Mouse (Mus musculus): ENCODE measurements around the gene Jade3. TPM values are rescaled to one million over a fixed set of nuclear protein-coding genes. Genes with fewer than 3 reads are reported as not detected.

Gene Jade3
- polyA plus RNA-seq, 1 experiment from 2014 or later: 4.3 TPM

DNA sequence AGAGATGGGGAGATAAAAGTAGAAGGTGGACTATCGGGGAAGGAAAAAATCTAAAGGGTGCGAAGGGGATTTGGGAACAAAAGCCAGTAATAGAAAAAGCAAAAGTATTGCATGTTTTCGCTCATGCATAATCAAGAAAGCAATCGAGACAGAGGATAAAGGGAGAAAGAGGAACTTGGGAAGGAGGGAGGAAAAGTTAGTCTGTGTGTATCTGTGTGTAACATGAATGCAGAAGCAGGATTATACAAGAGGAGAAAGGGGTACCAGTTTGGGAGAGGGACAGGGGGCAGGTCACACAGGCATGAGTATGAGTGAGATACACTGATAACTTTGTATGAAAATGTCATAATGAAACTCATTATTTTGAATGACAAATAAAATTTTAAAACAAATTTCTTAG, 14.1 kb upstream of the Jade3 start:
- no peak for ATAC-seq (replicated peaks; ENCODE audit: extremely low read depth, insufficient read depth, low FRiP score)
- Histone ChIP-seq H3K27me3 (ENCODE audit: control insufficient read depth, insufficient read depth, low read length) (no peaks in the 10 kb centered on the region), H3K4me1 (ENCODE audit: control insufficient read depth, insufficient read depth, low read length) (no peaks in the 10 kb centered on the region), H3K9me3 (replicated peaks; ENCODE audit: control insufficient read depth, low read length) (no peaks in the 10 kb centered on the region), H3K4me2 (ENCODE audit: low read depth, low read length) (no peak overlapping the region), H3K4me3 (ENCODE audit: low read length) (no peak overlapping the region), H3K9ac (ENCODE audit: low read length) (no peak overlapping the region), H3K36me3 (ENCODE audit: control insufficient read depth, insufficient read depth) (no peaks in the 10 kb centered on the region), H3K27ac (ENCODE audit: low read length) (no peak overlapping the region)
- 88% methylated on average over 4 of the region's 4 CpGs for WGBS

DNA sequence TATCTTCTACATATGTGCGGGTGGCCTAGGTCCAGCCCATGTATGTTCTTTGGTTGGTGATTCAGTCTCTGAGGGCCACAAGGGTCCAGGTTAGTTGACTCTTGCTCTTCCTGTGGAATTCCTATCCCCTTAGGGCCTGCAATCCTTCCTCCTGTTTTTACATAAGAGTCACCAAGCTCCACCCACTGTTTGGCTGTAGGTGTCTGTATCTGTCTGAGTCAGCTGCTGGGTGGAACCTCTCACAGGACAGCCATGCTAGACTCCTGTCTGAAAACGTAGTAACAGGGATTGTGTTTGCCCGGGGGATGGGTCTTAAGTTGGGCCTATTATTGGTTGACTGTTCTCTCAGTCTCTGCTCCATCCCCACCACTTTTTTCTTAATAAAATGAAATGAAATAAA, 13.3 kb upstream of the Jade3 start:
- 68% methylated on average over 3 of the region's 3 CpGs for WGBS
- Histone ChIP-seq H3K9ac (ENCODE audit: low read length) (no peak overlapping the region), H3K27ac (ENCODE audit: low read length) (no peak overlapping the region), H3K27me3 (ENCODE audit: control insufficient read depth, insufficient read depth, low read length) (no peaks in the 10 kb centered on the region), H3K4me1 (ENCODE audit: control insufficient read depth, insufficient read depth, low read length) (no peaks in the 10 kb centered on the region), H3K4me2 (ENCODE audit: low read depth, low read length) (no peak overlapping the region), H3K36me3 (ENCODE audit: control insufficient read depth, insufficient read depth) (no peaks in the 10 kb centered on the region), H3K9me3 (replicated peaks; ENCODE audit: control insufficient read depth, low read length) (no peaks in the 10 kb centered on the region), H3K4me3 (ENCODE audit: low read length) (no peak overlapping the region)
- ATAC-seq (replicated peaks; ENCODE audit: extremely low read depth, insufficient read depth, low FRiP score): no peak

GRCm38 (mm10) chrX:20414885-20415622, 10.4 kb upstream of the Jade3 start:
- H3K36me3 ChIP-seq (ENCODE audit: control insufficient read depth, insufficient read depth): no peaks in the 10 kb centered on the region
- H3K27me3 ChIP-seq (ENCODE audit: control insufficient read depth, insufficient read depth, low read length): no peaks in the 10 kb centered on the region
- H3K27ac ChIP-seq (ENCODE audit: low read length): no peak overlapping the region
- no peak overlapping the region for H3K4me2 ChIP-seq (ENCODE audit: low read depth, low read length)
- H3K9ac ChIP-seq (ENCODE audit: low read length): no peak overlapping the region
- 48% methylated on average over 10 of the region's 10 CpGs for WGBS
- H3K9me3 ChIP-seq (replicated peaks; ENCODE audit: control insufficient read depth, low read length): no peaks in the 10 kb centered on the region
- no peak overlapping the region for H3K4me3 ChIP-seq (ENCODE audit: low read length)
- ATAC-seq (replicated peaks; ENCODE audit: extremely low read depth, insufficient read depth, low FRiP score): no peak
- no peaks in the 10 kb centered on the region for H3K4me1 ChIP-seq (ENCODE audit: control insufficient read depth, insufficient read depth, low read length)

- Histone ChIP-seq H3K9ac (ENCODE audit: low read length) (no peak overlapping the region), H3K27ac (ENCODE audit: low read length) (no peak overlapping the region), H3K36me3 (ENCODE audit: control insufficient read depth, insufficient read depth) (no peaks in the 10 kb centered on the region), H3K4me3 (ENCODE audit: low read length) (no peak overlapping the region), H3K4me2 (ENCODE audit: low read depth, low read length) (no peak overlapping the region), H3K9me3 (replicated peaks; ENCODE audit: control insufficient read depth, low read length) (no peaks in the 10 kb centered on the region), H3K27me3 (ENCODE audit: control insufficient read depth, insufficient read depth, low read length) (no peaks in the 10 kb centered on the region), H3K4me1 (ENCODE audit: control insufficient read depth, insufficient read depth, low read length) (no peaks in the 10 kb centered on the region)
- 72% methylated on average over 2 of the region's 2 CpGs for WGBS
- no peak for ATAC-seq (replicated peaks; ENCODE audit: extremely low read depth, insufficient read depth, low FRiP score)
These were observed 7.0 kb upstream of the Jade3 start for GRCm38 (mm10) chrX:20418461-20418860.

DNA sequence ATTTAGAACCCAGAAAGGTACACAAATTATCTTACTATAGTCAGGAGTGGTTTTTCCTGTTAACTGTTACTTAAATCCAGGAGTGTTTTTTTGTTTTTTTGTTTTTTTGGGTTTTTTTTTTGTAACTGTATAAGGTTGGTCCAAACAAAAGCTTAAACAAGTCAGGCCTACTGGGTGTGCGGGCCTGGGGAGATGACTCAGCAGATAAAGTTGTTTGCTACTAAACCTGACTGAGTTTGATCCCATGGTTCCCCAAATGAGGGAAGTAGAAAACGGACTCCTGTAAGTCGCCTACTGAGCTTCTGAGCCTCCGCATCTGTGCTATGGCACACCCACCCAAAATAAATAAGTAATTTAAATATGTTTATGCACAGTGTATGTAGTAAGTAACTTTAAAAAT, 6.0 kb upstream of the Jade3 start:
- Histone ChIP-seq H3K36me3 (ENCODE audit: control insufficient read depth, insufficient read depth) (no peaks in the 10 kb centered on the region), H3K4me2 (ENCODE audit: low read depth, low read length) (no peak overlapping the region), H3K4me1 (ENCODE audit: control insufficient read depth, insufficient read depth, low read length) (no peaks in the 10 kb centered on the region), H3K4me3 (ENCODE audit: low read length) (no peak overlapping the region), H3K27me3 (ENCODE audit: control insufficient read depth, insufficient read depth, low read length) (no peaks in the 10 kb centered on the region), H3K9me3 (replicated peaks; ENCODE audit: control insufficient read depth, low read length) (no peaks in the 10 kb centered on the region), H3K9ac (ENCODE audit: low read length) (no peak overlapping the region), H3K27ac (ENCODE audit: low read length) (no peak overlapping the region)
- no peak for ATAC-seq (replicated peaks; ENCODE audit: extremely low read depth, insufficient read depth, low FRiP score)
- WGBS: 79% methylated on average over 4 of the region's 4 CpGs

- H3K9ac ChIP-seq (ENCODE audit: low read length): peak overlapping the region; percentile 63
- peak overlapping the region; percentile 89 for H3K27ac ChIP-seq (ENCODE audit: low read length)
- ATAC-seq (replicated peaks; ENCODE audit: extremely low read depth, insufficient read depth, low FRiP score): peak; percentile 26
- WGBS: 14% methylated on average over 39 of the region's 51 CpGs
- no peaks in the 10 kb centered on the region for H3K4me1 ChIP-seq (ENCODE audit: control insufficient read depth, insufficient read depth, low read length)
- no peaks in the 10 kb centered on the region for H3K9me3 ChIP-seq (replicated peaks; ENCODE audit: control insufficient read depth, low read length)
- H3K27me3 ChIP-seq (ENCODE audit: control insufficient read depth, insufficient read depth, low read length): no peaks in the 10 kb centered on the region
- H3K4me2 ChIP-seq (ENCODE audit: low read depth, low read length): peak overlapping the region; percentile 63
- H3K36me3 ChIP-seq (ENCODE audit: control insufficient read depth, insufficient read depth): peaks cover under 1% of the 10 kb centered on the region; the same call in 1 of the 2 replicates
- peak overlapping the region; percentile 69 for H3K4me3 ChIP-seq (ENCODE audit: low read length)
These were observed 456 bp downstream of the Jade3 start for GRCm38 (mm10) chrX:20425839-20426449.

GRCm38 (mm10) chrX:20483213-20483612, 57.7 kb downstream of the Jade3 start:
- H3K4me1 ChIP-seq (ENCODE audit: control insufficient read depth, insufficient read depth, low read length): no peaks in the 10 kb centered on the region
- WGBS: 70% methylated on average over 2 of the region's 2 CpGs
- H3K4me2 ChIP-seq (ENCODE audit: low read depth, low read length): no peak overlapping the region
- no peaks in the 10 kb centered on the region for H3K9me3 ChIP-seq (replicated peaks; ENCODE audit: control insufficient read depth, low read length)
- no peak overlapping the region for H3K4me3 ChIP-seq (ENCODE audit: low read length)
- H3K27ac ChIP-seq (ENCODE audit: low read length): no peak overlapping the region
- 0 out of 2 replicates have a peak, but pooled peaks cover 2% of the 10 kb centered on the region for H3K36me3 ChIP-seq (ENCODE audit: control insufficient read depth, insufficient read depth)
- no peaks in the 10 kb centered on the region for H3K27me3 ChIP-seq (ENCODE audit: control insufficient read depth, insufficient read depth, low read length)
- H3K9ac ChIP-seq (ENCODE audit: low read length): no peak overlapping the region
- ATAC-seq (replicated peaks; ENCODE audit: extremely low read depth, insufficient read depth, low FRiP score): no peak

DNA sequence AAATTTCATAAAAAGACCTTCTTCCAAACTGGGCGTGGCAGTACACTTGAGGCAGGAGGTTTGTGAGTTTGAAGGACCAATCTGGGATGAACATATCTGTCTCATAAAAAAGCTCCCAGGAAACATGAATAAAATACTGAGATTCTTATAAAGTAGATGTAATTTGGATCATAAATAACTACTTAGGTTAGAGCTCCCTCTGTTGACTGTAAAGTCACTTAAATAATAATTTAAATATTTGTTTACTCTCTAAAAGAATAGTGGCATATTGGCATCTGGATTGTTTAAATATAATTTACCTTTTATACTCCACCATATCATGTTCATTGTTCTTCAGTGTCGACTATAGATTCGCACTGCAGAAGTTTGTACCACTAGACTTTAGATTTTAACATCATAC, 72.2 kb downstream of the Jade3 start:
- Histone ChIP-seq H3K4me2 (ENCODE audit: low read depth, low read length) (no peak overlapping the region), H3K4me3 (ENCODE audit: low read length) (no peak overlapping the region), H3K27me3 (ENCODE audit: control insufficient read depth, insufficient read depth, low read length) (no peaks in the 10 kb centered on the region), H3K9ac (ENCODE audit: low read length) (no peak overlapping the region), H3K36me3 (ENCODE audit: control insufficient read depth, insufficient read depth) (peaks cover 2% of the 10 kb centered on the region; the same call in 1 of the 2 replicates), H3K9me3 (replicated peaks; ENCODE audit: control insufficient read depth, low read length) (no peaks in the 10 kb centered on the region), H3K27ac (ENCODE audit: low read length) (no peak overlapping the region), H3K4me1 (ENCODE audit: control insufficient read depth, insufficient read depth, low read length) (no peaks in the 10 kb centered on the region)
- 74% methylated on average over 3 of the region's 3 CpGs for WGBS
- no peak for ATAC-seq (replicated peaks; ENCODE audit: extremely low read depth, insufficient read depth, low FRiP score)

DNA sequence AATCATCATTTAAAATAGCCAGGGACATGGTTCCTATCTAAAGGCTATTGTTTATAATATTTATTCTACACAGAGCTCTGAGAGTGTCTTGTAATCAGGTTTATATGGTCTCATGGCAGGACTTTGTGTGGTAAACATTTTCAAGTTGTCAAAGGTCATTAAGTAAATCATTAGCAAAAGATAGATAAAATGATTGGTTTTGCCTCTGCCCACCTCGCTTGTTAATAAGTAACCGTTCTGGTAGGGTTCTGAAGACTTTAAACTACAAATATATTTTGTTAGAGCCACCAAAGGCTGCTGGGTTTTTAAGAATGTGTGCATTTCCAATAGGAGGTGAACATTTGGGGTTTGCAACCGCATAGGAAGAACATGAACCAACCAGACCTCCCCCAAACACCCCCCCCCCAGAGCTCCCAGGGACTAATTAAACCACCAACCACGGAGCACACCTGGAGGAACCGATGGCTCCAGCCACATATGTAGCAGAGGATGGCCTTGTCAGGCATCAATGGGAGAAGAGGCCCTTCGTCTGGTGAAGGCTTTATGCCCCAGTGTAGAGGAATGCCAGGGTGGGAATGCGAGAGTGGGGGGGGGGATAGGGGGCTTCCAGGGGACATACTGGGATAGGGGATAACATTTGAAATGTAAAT, 94.9 kb downstream of the Jade3 start:
- H3K9me3 ChIP-seq (replicated peaks; ENCODE audit: control insufficient read depth, low read length): no peaks in the 10 kb centered on the region
- H3K4me1 ChIP-seq (ENCODE audit: control insufficient read depth, insufficient read depth, low read length): no peaks in the 10 kb centered on the region
- H3K36me3 ChIP-seq (ENCODE audit: control insufficient read depth, insufficient read depth): peaks cover 9% of the 10 kb centered on the region
- H3K27me3 ChIP-seq (ENCODE audit: control insufficient read depth, insufficient read depth, low read length): no peaks in the 10 kb centered on the region
- H3K4me2 ChIP-seq (ENCODE audit: low read depth, low read length): no peak overlapping the region
- no peak overlapping the region for H3K9ac ChIP-seq (ENCODE audit: low read length)
- ATAC-seq (replicated peaks; ENCODE audit: extremely low read depth, insufficient read depth, low FRiP score): no peak
- 82% methylated on average over 7 of the region's 7 CpGs for WGBS
- H3K4me3 ChIP-seq (ENCODE audit: low read length): no peak overlapping the region
- no peak overlapping the region for H3K27ac ChIP-seq (ENCODE audit: low read length)
